Mouse (Mus musculus) T-cell, adult 2 months (primary cell): ENCODE data around the gene Sds.

Experiments
- DNase-seq: peaks from one replicate; pipeline ENCODE4 v3.0.0; 2022; ENCODE audit warnings: low spot score

Sds gene

GRCm38 (mm10) chr5:120487844-120488243 lies 11.5 kb downstream of the Sds start:
- no peak for DNase-seq

GRCm38 (mm10) chr5:120490679-120491192 lies 14.4 kb downstream of the Sds start:
- no peak for DNase-seq

GRCm38 (mm10) chr5:120492437-120492836 lies 16.1 kb downstream of the Sds start:
- DNase-seq, result no peak

GRCm38 (mm10) chr5:120493440-120493839 lies 17.1 kb downstream of the Sds start:
- DNase-seq, result no peak

GRCm38 (mm10) chr5:120493873-120494395 lies 17.6 kb downstream of the Sds start:
- DNase-seq, result no peak

GRCm38 (mm10) chr5:120495064-120495702 lies 18.9 kb downstream of the Sds start:
- DNase-seq, result no peak

- DNase-seq, result no peak
These were observed 19.4 kb downstream of the Sds start for GRCm38 (mm10) chr5:120495703-120496226.

GRCm38 (mm10) chr5:120497071-120497470 lies 20.7 kb downstream of the Sds start:
- no peak for DNase-seq

GRCm38 (mm10) chr5:120499202-120499601 lies 22.9 kb downstream of the Sds start:
- no peak for DNase-seq

- peak; percentile 29 for DNase-seq
These were observed 24.3 kb downstream of the Sds start for GRCm38 (mm10) chr5:120500609-120501008.

GRCm38 (mm10) chr5:120502147-120502621 lies 25.9 kb downstream of the Sds start:
- DNase-seq, result no peak

- DNase-seq, result no peak
These were observed 26.4 kb downstream of the Sds start for GRCm38 (mm10) chr5:120502675-120503143.

- DNase-seq, result peak; percentile 68
These were observed 26.9 kb downstream of the Sds start, which contains the start of gene Plbd2 for GRCm38 (mm10) chr5:120503144-120503795. TSS of gene Plbd2 (minus strand) at chr5:120503625.

- DNase-seq, result peak; percentile 53
These were observed 29.0 kb downstream of the Sds start for GRCm38 (mm10) chr5:120505368-120505767.

GRCm38 (mm10) chr5:120505781-120506180 lies 29.5 kb downstream of the Sds start:
- no peak for DNase-seq

GRCm38 (mm10) chr5:120506490-120506889 lies 30.2 kb downstream of the Sds start:
- no peak for DNase-seq

GRCm38 (mm10) chr5:120507311-120507710 lies 31.0 kb downstream of the Sds start:
- DNase-seq, result no peak

- peak; percentile 92 for DNase-seq
These were observed 34.8 kb downstream of the Sds start, which contains the start of gene Slc8b1 for GRCm38 (mm10) chr5:120510982-120511642. TSS of gene Slc8b1 (plus strand) at chr5:120511168.

- no peak for DNase-seq
These were observed 35.4 kb downstream of the Sds start for GRCm38 (mm10) chr5:120511643-120512220.

- no peak for DNase-seq
These were observed 36.7 kb downstream of the Sds start for GRCm38 (mm10) chr5:120512911-120513555.

- DNase-seq, result no peak
These were observed 37.8 kb downstream of the Sds start for GRCm38 (mm10) chr5:120514031-120514677.
